Mouse (Mus musculus): ENCODE measurements around the gene Grb2. TPM values are rescaled to one million over a fixed set of nuclear protein-coding genes. Genes with fewer than 3 reads are reported as not detected.
A peak's percentile ranks its signal among the peaks of the same experiment; 100 is the strongest.

Grb2 gene
- polyA plus RNA-seq, 1 experiment from 2014 or later = 113 TPM

GRCm38 (mm10) chr11:115716410-115717338 is 8.3 kb upstream of the Grb2 start:
- no peak overlapping the region for H3K27ac ChIP-seq (replicated peaks; ENCODE audit: low read depth, low read length)
- no peak overlapping the region for H3K4me2 ChIP-seq (ENCODE audit: low read length)
- no peak overlapping the region for H3K9ac ChIP-seq (replicated peaks; ENCODE audit: low read length)
- H3K4me3 ChIP-seq (replicated peaks; ENCODE audit: low read depth, low read length) = no peak overlapping the region
- DNase-seq = no peak
- H3K9me3 ChIP-seq (ENCODE audit: control insufficient read depth, low read length) = no peaks in the 10 kb centered on the region
- no peak for ATAC-seq (ENCODE audit: low FRiP score, low TSS enrichment)
- H3K27me3 ChIP-seq (ENCODE audit: control insufficient read depth, insufficient read depth, low read length) = no peaks in the 10 kb centered on the region
- no peaks in the 10 kb centered on the region for H3K36me3 ChIP-seq (ENCODE audit: control insufficient read depth, insufficient read depth, low read length)
- H3K4me1 ChIP-seq (ENCODE audit: control insufficient read depth, insufficient read depth, low read length) = no peaks in the 10 kb centered on the region
- WGBS = 76% methylated on average over 15 of the region's 15 CpGs

DNA sequence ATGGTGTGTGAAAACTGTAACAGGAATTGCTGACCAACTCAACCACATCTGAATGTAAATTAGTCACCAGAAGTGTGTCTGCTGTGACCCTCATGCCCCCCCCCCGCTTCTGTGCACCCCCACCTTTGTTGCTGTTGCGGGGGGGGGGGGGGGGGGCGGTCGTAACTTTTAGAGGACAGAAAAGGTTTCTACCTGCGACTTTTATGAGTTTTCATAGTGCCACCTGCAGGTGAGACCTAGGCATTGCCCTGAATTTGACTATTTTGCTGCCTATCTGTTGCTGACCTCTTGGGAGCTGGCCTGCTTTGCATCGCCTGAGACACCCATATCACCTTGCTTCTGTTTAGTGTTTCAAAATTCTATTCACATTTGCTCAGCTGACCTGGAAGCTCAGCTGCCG is 6.1 kb upstream of the Grb2 start:
- no peaks in the 10 kb centered on the region for H3K27me3 ChIP-seq (ENCODE audit: control insufficient read depth, insufficient read depth, low read length)
- DNase-seq = peak; percentile 76
- no peak overlapping the region for H3K4me3 ChIP-seq (replicated peaks; ENCODE audit: low read depth, low read length)
- H3K4me2 ChIP-seq (ENCODE audit: low read length) = no peak overlapping the region
- H3K27ac ChIP-seq (replicated peaks; ENCODE audit: low read depth, low read length) = no peak overlapping the region
- H3K36me3 ChIP-seq (ENCODE audit: control insufficient read depth, insufficient read depth, low read length) = no peaks in the 10 kb centered on the region
- 8% methylated on average over 7 of the region's 7 CpGs for WGBS
- H3K4me1 ChIP-seq (ENCODE audit: control insufficient read depth, insufficient read depth, low read length) = peaks cover 6% of the 10 kb centered on the region; the same call in 1 of the 2 replicates
- H3K9me3 ChIP-seq (ENCODE audit: control insufficient read depth, low read length) = no peaks in the 10 kb centered on the region
- no peak for ATAC-seq (ENCODE audit: low FRiP score, low TSS enrichment)
- no peak overlapping the region for H3K9ac ChIP-seq (replicated peaks; ENCODE audit: low read length)

GRCm38 (mm10) chr11:115713447-115713846 is 5.0 kb upstream of the Grb2 start:
- ATAC-seq (ENCODE audit: low FRiP score, low TSS enrichment) (no peak), DNase-seq (no peak)
- Histone ChIP-seq H3K36me3 (ENCODE audit: control insufficient read depth, insufficient read depth, low read length) (no peaks in the 10 kb centered on the region), H3K4me2 (ENCODE audit: low read length) (no peak overlapping the region), H3K4me1 (ENCODE audit: control insufficient read depth, insufficient read depth, low read length) (peaks cover 8% of the 10 kb centered on the region; the same call in 1 of the 2 replicates), H3K9me3 (ENCODE audit: control insufficient read depth, low read length) (no peaks in the 10 kb centered on the region), H3K9ac (replicated peaks; ENCODE audit: low read length) (no peak overlapping the region), H3K27me3 (ENCODE audit: control insufficient read depth, insufficient read depth, low read length) (no peaks in the 10 kb centered on the region), H3K27ac (replicated peaks; ENCODE audit: low read depth, low read length) (no peak overlapping the region), H3K4me3 (replicated peaks; ENCODE audit: low read depth, low read length) (no peak overlapping the region)
- WGBS = 94% methylated on average over 3 of the region's 3 CpGs

GRCm38 (mm10) chr11:115712674-115713298 is 4.4 kb upstream of the Grb2 start:
- H3K36me3 ChIP-seq (ENCODE audit: control insufficient read depth, insufficient read depth, low read length) = no peaks in the 10 kb centered on the region
- no peak for ATAC-seq (ENCODE audit: low FRiP score, low TSS enrichment)
- no peak overlapping the region for H3K4me2 ChIP-seq (ENCODE audit: low read length)
- H3K27ac ChIP-seq (replicated peaks; ENCODE audit: low read depth, low read length) = no peak overlapping the region
- peaks cover 8% of the 10 kb centered on the region; the same call in 1 of the 2 replicates for H3K4me1 ChIP-seq (ENCODE audit: control insufficient read depth, insufficient read depth, low read length)
- WGBS = 85% methylated on average over 12 of the region's 12 CpGs
- no peaks in the 10 kb centered on the region for H3K27me3 ChIP-seq (ENCODE audit: control insufficient read depth, insufficient read depth, low read length)
- no peak for DNase-seq
- H3K4me3 ChIP-seq (replicated peaks; ENCODE audit: low read depth, low read length) = no peak overlapping the region
- no peaks in the 10 kb centered on the region for H3K9me3 ChIP-seq (ENCODE audit: control insufficient read depth, low read length)
- no peak overlapping the region for H3K9ac ChIP-seq (replicated peaks; ENCODE audit: low read length)

DNA sequence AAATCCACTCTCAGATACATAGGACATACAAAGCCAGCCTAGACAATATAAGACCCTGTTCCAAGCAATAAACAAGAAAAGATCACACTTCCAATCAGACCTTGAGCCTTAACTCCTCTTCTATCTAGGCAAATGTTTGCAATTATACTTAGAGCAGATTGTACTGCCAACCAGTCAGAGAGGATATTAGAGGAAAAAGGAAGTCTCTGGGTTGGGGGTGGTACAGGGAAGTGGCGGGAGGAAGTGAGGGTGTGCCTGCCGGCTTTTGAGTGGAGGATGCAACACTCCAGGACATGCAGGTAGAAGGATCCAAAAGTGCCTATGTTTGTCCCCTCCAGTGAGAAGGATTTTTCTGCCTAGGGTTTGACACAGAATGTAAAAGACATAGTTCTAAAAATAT is 3.9 kb upstream of the Grb2 start:
- DNase-seq (no peak), ATAC-seq (ENCODE audit: low FRiP score, low TSS enrichment) (no peak)
- H3K36me3 ChIP-seq (ENCODE audit: control insufficient read depth, insufficient read depth, low read length) = no peaks in the 10 kb centered on the region
- no peak overlapping the region for H3K27ac ChIP-seq (replicated peaks; ENCODE audit: low read depth, low read length)
- H3K27me3 ChIP-seq (ENCODE audit: control insufficient read depth, insufficient read depth, low read length) = no peaks in the 10 kb centered on the region
- 73% methylated on average over 2 of the region's 2 CpGs for WGBS
- H3K9me3 ChIP-seq (ENCODE audit: control insufficient read depth, low read length) = no peaks in the 10 kb centered on the region
- H3K4me2 ChIP-seq (ENCODE audit: low read length) = no peak overlapping the region
- no peak overlapping the region for H3K4me3 ChIP-seq (replicated peaks; ENCODE audit: low read depth, low read length)
- peaks cover 8% of the 10 kb centered on the region; the same call in 1 of the 2 replicates for H3K4me1 ChIP-seq (ENCODE audit: control insufficient read depth, insufficient read depth, low read length)
- no peak overlapping the region for H3K9ac ChIP-seq (replicated peaks; ENCODE audit: low read length)

GRCm38 (mm10) chr11:115711133-115711532 is 2.7 kb upstream of the Grb2 start:
- Histone ChIP-seq H3K27ac (replicated peaks; ENCODE audit: low read depth, low read length) (no peak overlapping the region), H3K9ac (replicated peaks; ENCODE audit: low read length) (no peak overlapping the region), H3K4me3 (replicated peaks; ENCODE audit: low read depth, low read length) (no peak overlapping the region), H3K4me1 (ENCODE audit: control insufficient read depth, insufficient read depth, low read length) (peaks cover 18% of the 10 kb centered on the region), H3K9me3 (ENCODE audit: control insufficient read depth, low read length) (no peaks in the 10 kb centered on the region), H3K27me3 (ENCODE audit: control insufficient read depth, insufficient read depth, low read length) (no peaks in the 10 kb centered on the region), H3K4me2 (ENCODE audit: low read length) (no peak overlapping the region), H3K36me3 (ENCODE audit: control insufficient read depth, insufficient read depth, low read length) (no peaks in the 10 kb centered on the region)
- 86% methylated on average over 9 of the region's 9 CpGs for WGBS
- DNase-seq (no peak), ATAC-seq (ENCODE audit: low FRiP score, low TSS enrichment) (no peak)

GRCm38 (mm10) chr11:115709829-115710559 is 1.6 kb upstream of the Grb2 start:
- Histone ChIP-seq H3K27me3 (ENCODE audit: control insufficient read depth, insufficient read depth, low read length) (no peaks in the 10 kb centered on the region), H3K4me2 (ENCODE audit: low read length) (peak overlapping the region; percentile 84), H3K36me3 (ENCODE audit: control insufficient read depth, insufficient read depth, low read length) (no peaks in the 10 kb centered on the region), H3K27ac (replicated peaks; ENCODE audit: low read depth, low read length) (peak overlapping the region; percentile 95; the same call in 1 of the 2 replicates), H3K9me3 (ENCODE audit: control insufficient read depth, low read length) (no peaks in the 10 kb centered on the region), H3K4me3 (replicated peaks; ENCODE audit: low read depth, low read length) (peak overlapping the region; percentile 99), H3K4me1 (ENCODE audit: control insufficient read depth, insufficient read depth, low read length) (peaks cover 18% of the 10 kb centered on the region), H3K9ac (replicated peaks; ENCODE audit: low read length) (peak overlapping the region; percentile 92; the same call in 1 of the 2 replicates)
- ATAC-seq (ENCODE audit: low FRiP score, low TSS enrichment) (no peak), DNase-seq (no peak)
- 59% methylated on average over 6 of the region's 6 CpGs for WGBS

- H3K27ac ChIP-seq (replicated peaks; ENCODE audit: low read depth, low read length) = peak overlapping the region; percentile 95
- H3K4me3 ChIP-seq (replicated peaks; ENCODE audit: low read depth, low read length) = peak overlapping the region; percentile 99
- DNase-seq (peak; percentile 75), ATAC-seq (ENCODE audit: low FRiP score, low TSS enrichment) (peak; percentile 71)
- H3K27me3 ChIP-seq (ENCODE audit: control insufficient read depth, insufficient read depth, low read length) = no peaks in the 10 kb centered on the region
- peaks cover 18% of the 10 kb centered on the region for H3K4me1 ChIP-seq (ENCODE audit: control insufficient read depth, insufficient read depth, low read length)
- under 1% methylated on average over 23 of the region's 23 CpGs for WGBS
- peak overlapping the region; percentile 84 for H3K4me2 ChIP-seq (ENCODE audit: low read length)
- no peaks in the 10 kb centered on the region for H3K9me3 ChIP-seq (ENCODE audit: control insufficient read depth, low read length)
- no peaks in the 10 kb centered on the region for H3K36me3 ChIP-seq (ENCODE audit: control insufficient read depth, insufficient read depth, low read length)
- peak overlapping the region; percentile 92 for H3K9ac ChIP-seq (replicated peaks; ENCODE audit: low read length)
Observed at GRCm38 (mm10) chr11:115708956-115709828, 795 bp upstream of the Grb2 start.
